Mouse (Mus musculus) skeletal muscle tissue, postnatal 0 days (tissue): Measurements from ENCODE around the gene Krtap2-4. TPM values are rescaled to one million over a fixed set of nuclear protein-coding genes. Genes with fewer than 3 reads are reported as not detected.

Experiments used
- polyA plus RNA-seq: library from polyadenylated mRNA; unstranded; fragments of >200 nt; fragmentation: Nextera tagmentation; extraction: Ambion mirVana; gene quantifications from 2 replicates; pipeline ENCODE4 v1.2.1, GENCODE M21; 2015

The Krtap2-4 gene
- polyA plus RNA-seq = not detected in 2 replicates

GRCm38 (mm10) chr11:99614796-99615363 lies at the start of gene Krtap2-4:
Gene Krtap2-4, minus strand, starts transcription at chr11:99614846.

GRCm38 (mm10) chr11:99658467-99659010 lies 43.9 kb upstream of the Krtap2-4 start, which contains the start of gene Gm11563:
Gene Gm11563, minus strand, starts transcription at chr11:99658960.

GRCm38 (mm10) chr11:99650136-99650535 lies 35.5 kb upstream of the Krtap2-4 start, which contains the start of gene Gm11555:
Gene Gm11555, minus strand, starts transcription at chr11:99650236.

GRCm38 (mm10) chr11:99643635-99644139 lies 29.0 kb upstream of the Krtap2-4 start, which contains the start of gene Krtap4-7:
Gene Krtap4-7, minus strand, starts transcription at chr11:99644089.

GRCm38 (mm10) chr11:99634653-99635134 lies 20.0 kb upstream of the Krtap2-4 start, which contains the start of gene Krtap4-2:
Gene Krtap4-2, minus strand, starts transcription at chr11:99635084.

GRCm38 (mm10) chr11:99628138-99628537 lies 13.5 kb upstream of the Krtap2-4 start, which contains the start of gene Krtap4-1:
Gene Krtap4-1, minus strand, starts transcription at chr11:99628238.

GRCm38 (mm10) chr11:99620335-99620734 lies 5.7 kb upstream of the Krtap2-4 start, which contains the start of gene Gm11562:
Gene Gm11562, minus strand, starts transcription at chr11:99620435.

GRCm38 (mm10) chr11:99610089-99610488 lies 4.6 kb downstream of the Krtap2-4 start, which contains the start of gene Gm11937:
Gene Gm11937, minus strand, starts transcription at chr11:99610189.

GRCm38 (mm10) chr11:99603208-99603607 lies 11.4 kb downstream of the Krtap2-4 start, which contains the start of gene Gm11938:
Gene Gm11938, minus strand, starts transcription at chr11:99603308.

GRCm38 (mm10) chr11:99597742-99598141 lies 16.9 kb downstream of the Krtap2-4 start, which contains the start of gene Krtap9-3:
Gene Krtap9-3, minus strand, starts transcription at chr11:99598105.

GRCm38 (mm10) chr11:99590981-99591380 lies 23.7 kb downstream of the Krtap2-4 start, which contains the start of gene Krtap1-3:
Gene Krtap1-3, minus strand, starts transcription at chr11:99591339.

GRCm38 (mm10) chr11:99583245-99583704 lies 31.4 kb downstream of the Krtap2-4 start, which contains the start of gene Krtap1-4:
Gene Krtap1-4, minus strand, starts transcription at chr11:99583654.

GRCm38 (mm10) chr11:99580636-99581035 lies 34.0 kb downstream of the Krtap2-4 start, which contains the start of gene Krtap1-5:
Gene Krtap1-5, minus strand, starts transcription at chr11:99581016.

GRCm38 (mm10) chr11:99566530-99566929 lies 48.1 kb downstream of the Krtap2-4 start, which contains the start of gene Krtap3-1:
Gene Krtap3-1, minus strand, starts transcription at chr11:99566630.

Other genes with a start within 250 kb of the Krtap2-4 start
- gene Krt28, start 239.9 kb downstream of the Krtap2-4 start, polyA plus RNA-seq = not detected in 2 replicates
- gene Krt10, start 225.5 kb downstream of the Krtap2-4 start, polyA plus RNA-seq = 12.9 and 155 TPM in 2 replicates
- 2.1 TPM in 1 of 2 replicates, not detected in the other for gene Krt12, start 192.6 kb downstream of the Krtap2-4 start, polyA plus RNA-seq
- 0.13 TPM in 1 of 2 replicates, not detected in the other for gene Krt20, start 176.7 kb downstream of the Krtap2-4 start, polyA plus RNA-seq
- 3.5 TPM in 1 of 2 replicates, not detected in the other for gene Krt23, start 121.7 kb downstream of the Krtap2-4 start, polyA plus RNA-seq
- gene Krt39, start 93.5 kb downstream of the Krtap2-4 start, polyA plus RNA-seq = not detected in 2 replicates
- gene Krt40, start 71.7 kb downstream of the Krtap2-4 start, polyA plus RNA-seq = not detected in 2 replicates
- gene Krtap3-3, start 64.0 kb downstream of the Krtap2-4 start, polyA plus RNA-seq = not detected in 2 replicates
- gene Krtap3-2, start 58.0 kb downstream of the Krtap2-4 start, polyA plus RNA-seq = not detected in 2 replicates
- gene Gm11939, start 55.4 kb downstream of the Krtap2-4 start, polyA plus RNA-seq = not detected in 2 replicates
- gene Krtap3-1, start 48.2 kb downstream of the Krtap2-4 start, polyA plus RNA-seq = not detected in 2 replicates
- not detected in 2 replicates for gene Krtap1-5, start 33.8 kb downstream of the Krtap2-4 start, polyA plus RNA-seq
- not detected in 2 replicates for gene Krtap1-4, start 31.2 kb downstream of the Krtap2-4 start, polyA plus RNA-seq
- not detected in 2 replicates for gene Krtap1-3, start 23.5 kb downstream of the Krtap2-4 start, polyA plus RNA-seq
- gene Krtap9-3, start 16.7 kb downstream of the Krtap2-4 start, polyA plus RNA-seq = not detected in 2 replicates
- not detected in 2 replicates for gene Gm11938, start 11.5 kb downstream of the Krtap2-4 start, polyA plus RNA-seq
- gene Gm11937, start 4.7 kb downstream of the Krtap2-4 start, polyA plus RNA-seq = not detected in 2 replicates
- gene Gm11562, start 5.6 kb upstream of the Krtap2-4 start, polyA plus RNA-seq = not detected in 2 replicates
- not detected in 2 replicates for gene Krtap4-1, start 13.4 kb upstream of the Krtap2-4 start, polyA plus RNA-seq
- not detected in 2 replicates for gene Krtap4-2, start 20.2 kb upstream of the Krtap2-4 start, polyA plus RNA-seq
- not detected in 2 replicates for gene Krtap4-7, start 29.2 kb upstream of the Krtap2-4 start, polyA plus RNA-seq
- gene Gm11555, start 35.4 kb upstream of the Krtap2-4 start, polyA plus RNA-seq = not detected in 2 replicates
- not detected in 2 replicates for gene Gm11563, start 44.1 kb upstream of the Krtap2-4 start, polyA plus RNA-seq
- gene Krtap4-6, start 51.1 kb upstream of the Krtap2-4 start, polyA plus RNA-seq = not detected in 2 replicates
- gene Gm14190, start 75.9 kb upstream of the Krtap2-4 start, polyA plus RNA-seq = not detected in 2 replicates
- gene Gm14180, start 119.4 kb upstream of the Krtap2-4 start, polyA plus RNA-seq = not detected in 2 replicates
- not detected in 2 replicates for gene Gm11595, start 158.1 kb upstream of the Krtap2-4 start, polyA plus RNA-seq
- gene Krtap4-8, start 165.9 kb upstream of the Krtap2-4 start, polyA plus RNA-seq = not detected in 2 replicates
- gene Krtap4-9, start 170.4 kb upstream of the Krtap2-4 start, polyA plus RNA-seq = not detected in 2 replicates
- gene Gm11596, start 178.6 kb upstream of the Krtap2-4 start, polyA plus RNA-seq = not detected in 2 replicates
- not detected in 2 replicates for gene Gm11569, start 184.1 kb upstream of the Krtap2-4 start, polyA plus RNA-seq
- gene Gm11554, start 189.6 kb upstream of the Krtap2-4 start, polyA plus RNA-seq = not detected in 2 replicates
- gene Krtap4-13, start 195.0 kb upstream of the Krtap2-4 start, polyA plus RNA-seq = not detected in 2 replicates
- gene Gm11564, start 200.8 kb upstream of the Krtap2-4 start, polyA plus RNA-seq = not detected in 2 replicates
- not detected in 2 replicates for gene 2300003K06Rik, start 223.2 kb upstream of the Krtap2-4 start, polyA plus RNA-seq
- gene Krtap4-16, start 236.8 kb upstream of the Krtap2-4 start, polyA plus RNA-seq = not detected in 2 replicates
- gene Gm11568, start 243.1 kb upstream of the Krtap2-4 start, polyA plus RNA-seq = not detected in 2 replicates
- not detected in 2 replicates for gene Gm11559, start 249.6 kb upstream of the Krtap2-4 start, polyA plus RNA-seq